Mouse (Mus musculus) hindbrain, embryonic 14.5 days (tissue): ENCODE measurements around the gene Myh14. TPM values are rescaled to one million over a fixed set of nuclear protein-coding genes. Genes with fewer than 3 reads are reported as not detected.

Source experiments
- ATAC-seq: fragments of 200-750 bp; cut with Nextera tagmentation; 2 replicates; pipeline ENCODE4 v1.8.0; 2017; ENCODE audit warnings: moderate number of reproducible peaks, mild to moderate bottlenecking, moderate TSS enrichment, moderate library complexity; ENCODE audit not compliant: low FRiP score
- DNase-seq: peaks from one replicate; pipeline ENCODE4 v3.0.0-alpha.2; 2015; ENCODE audit warnings: low spot score
- H3K27ac ChIP-seq: fragments of 300-500 bp; sonication (generic); 2 replicates; pipeline ENCODE4 v1.5.1; 2014; ENCODE audit warnings: mild to moderate bottlenecking, moderate library complexity
- H3K27me3 ChIP-seq: fragments of 300-500 bp; sonication (generic); 2 replicates; pipeline ENCODE4 v1.6.1; 2014; ENCODE audit warnings: mild to moderate bottlenecking, low read length, mixed read lengths; ENCODE audit not compliant: control insufficient read depth, insufficient read depth
- H3K36me3 ChIP-seq: fragments of 300-500 bp; sonication (generic); replicated peaks from 2 replicates; pipeline ENCODE4 v1.6.1; 2014; ENCODE audit not compliant: control insufficient read depth, insufficient read depth
- H3K4me1 ChIP-seq: fragments of 300-500 bp; sonication (generic); replicated peaks from 2 replicates; pipeline ENCODE4 v1.6.1; 2014; ENCODE audit warnings: antibody characterized with exemption, low read length, mixed read lengths; ENCODE audit not compliant: control insufficient read depth, insufficient read depth
- H3K4me2 ChIP-seq: fragments of 300-500 bp; sonication (generic); replicated peaks from 2 replicates; pipeline ENCODE4 v1.6.1; 2014; ENCODE audit warnings: mild to moderate bottlenecking, moderate library complexity
- H3K4me3 ChIP-seq: fragments of 300-500 bp; sonication (generic); replicated peaks from 2 replicates; pipeline ENCODE4 v1.5.1; 2014; ENCODE audit warnings: mild to moderate bottlenecking, low read length
- H3K9ac ChIP-seq: fragments of 300-500 bp; sonication (generic); 2 replicates; pipeline ENCODE4 v1.6.1; 2014
- H3K9me3 ChIP-seq: fragments of 300-500 bp; sonication (generic); 2 replicates; pipeline ENCODE4 v1.6.1; 2016; ENCODE audit warnings: low read length; ENCODE audit not compliant: control insufficient read depth
- WGBS: fragments of 180-500 bp; shearing (Covaris S2); extraction: QIAGEN DNeasy Blood & Tissue Kit; methylation state at CpG from one replicate; pipeline ENCODE4 v1.1.7; 2014; 5-methylcytosine and 5-hydroxymethylcytosine counted together
- polyA plus RNA-seq: library from polyadenylated mRNA; unstranded; fragments of >200 nt; fragmentation: Nextera tagmentation; extraction: Ambion mirVana; gene quantifications from 2 replicates; pipeline ENCODE4 v1.2.1, GENCODE M21; 2014

Myh14 gene
- polyA plus RNA-seq, 1 experiment from 2014 or later = 4.2 TPM

DNA sequence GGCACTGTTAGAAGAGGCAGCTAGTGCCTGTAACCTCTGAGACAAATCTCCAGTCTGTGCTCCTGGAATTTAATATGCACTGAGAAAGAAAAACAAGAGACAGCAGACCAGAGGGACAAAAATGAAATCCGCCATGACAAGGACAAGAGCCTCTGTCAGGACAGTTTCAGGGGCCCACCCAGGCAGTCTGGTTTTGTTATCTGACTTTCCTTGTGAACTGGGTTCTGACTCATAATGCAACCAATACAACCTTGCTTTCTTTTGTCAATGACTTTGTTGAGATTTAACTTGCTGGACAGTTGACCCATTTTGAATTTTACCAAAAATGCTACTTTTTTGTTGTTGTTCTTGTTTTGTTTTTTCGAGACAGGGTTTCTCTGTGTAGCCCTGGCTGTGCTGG lies 113.0 kb downstream of the Myh14 start:
- Histone ChIP-seq H3K9me3 (no peaks in the 10 kb centered on the region), H3K4me1 (peaks cover 5% of the 10 kb centered on the region), H3K27me3 (no peaks in the 10 kb centered on the region), H3K9ac (no peak overlapping the region), H3K4me3 (no peak overlapping the region), H3K27ac (no peak overlapping the region), H3K4me2 (no peak overlapping the region), H3K36me3 (no peaks in the 10 kb centered on the region)
- DNase-seq (no peak), ATAC-seq (no peak)
- WGBS = 74% methylated on average over 2 of the region's 2 CpGs

Other genes with a start within 250 kb of the Myh14 start
- 26.4 and 26.5 TPM in 2 replicates for gene Lrrc4b, start 241.8 kb downstream of the Myh14 start, polyA plus RNA-seq
- 3.4 and 5.1 TPM in 2 replicates for gene Aspdh, start 205.5 kb downstream of the Myh14 start, polyA plus RNA-seq
- 26.9 and 33.4 TPM in 2 replicates for gene Josd2, start 202.9 kb downstream of the Myh14 start, polyA plus RNA-seq
- 167 and 182 TPM in 2 replicates for gene Emc10, start 174.3 kb downstream of the Myh14 start, polyA plus RNA-seq
- gene Fam71e1, start 174.3 kb downstream of the Myh14 start, polyA plus RNA-seq = 10.9 and 23.8 TPM in 2 replicates
- 0.05 and 0.09 TPM in 2 replicates for gene Mybpc2, start 146.2 kb downstream of the Myh14 start, polyA plus RNA-seq
- gene Spib, start 138.8 kb downstream of the Myh14 start, polyA plus RNA-seq = 0.09 TPM in 1 of 2 replicates, not detected in the other
- gene Pold1, start 122.0 kb downstream of the Myh14 start, polyA plus RNA-seq = 14.0 and 17.9 TPM in 2 replicates
- gene Nr1h2, start 116.9 kb downstream of the Myh14 start, polyA plus RNA-seq = 50.7 and 53.6 TPM in 2 replicates
- gene Napsa, start 98.5 kb downstream of the Myh14 start, polyA plus RNA-seq = 0.81 and 1.0 TPM in 2 replicates
- 7.2 and 8.6 TPM in 2 replicates for gene Kcnc3, start 80.2 kb downstream of the Myh14 start, polyA plus RNA-seq
- not detected in 2 replicates for gene Izumo2, start 37.9 kb upstream of the Myh14 start, polyA plus RNA-seq
- 24.5 and 28.8 TPM in 2 replicates for gene Vrk3, start 77.6 kb upstream of the Myh14 start, polyA plus RNA-seq
- 1.4 and 1.5 TPM in 2 replicates for gene Zfp473, start 80.2 kb upstream of the Myh14 start, polyA plus RNA-seq
- gene Nup62, start 145.2 kb upstream of the Myh14 start, polyA plus RNA-seq = 25.4 and 30.0 TPM in 2 replicates
- 1.3 TPM in 2 replicates for gene Il4i1, start 145.5 kb upstream of the Myh14 start, polyA plus RNA-seq
- gene Atf5, start 145.8 kb upstream of the Myh14 start, polyA plus RNA-seq = 2.2 and 2.5 TPM in 2 replicates
- 57.6 and 59.1 TPM in 2 replicates for gene Akt1s1, start 178.1 kb upstream of the Myh14 start, polyA plus RNA-seq
- gene Tbc1d17, start 178.2 kb upstream of the Myh14 start, polyA plus RNA-seq = 98.5 and 104 TPM in 2 replicates
- 23.4 and 26.5 TPM in 2 replicates for gene Pnkp, start 186.3 kb upstream of the Myh14 start, polyA plus RNA-seq
- 430 and 454 TPM in 2 replicates for gene Ptov1, start 198.9 kb upstream of the Myh14 start, polyA plus RNA-seq
- gene Med25, start 221.9 kb upstream of the Myh14 start, polyA plus RNA-seq = 87.5 and 90.6 TPM in 2 replicates
- gene Fuz, start 225.2 kb upstream of the Myh14 start, polyA plus RNA-seq = 15.9 and 16.0 TPM in 2 replicates